Mouse (Mus musculus) gastrocnemius, adult 2 months (tissue): Measurements from ENCODE around the gene Ttc37. TPM values are rescaled to one million over a fixed set of nuclear protein-coding genes. Genes with fewer than 3 reads are reported as not detected.

Experiments
- DNase-seq: peaks from one replicate; pipeline ENCODE4 v3.0.0; 2022
- H3K27ac ChIP-seq: fragments of 200-600 bp; 2 replicates; pipeline ENCODE4 v1.8.1; 2022; ENCODE audit warnings: mild to moderate bottlenecking
- H3K4me3 ChIP-seq: fragments of 200-600 bp; 2 replicates; pipeline ENCODE4 v1.8.1; 2022; ENCODE audit warnings: mild to moderate bottlenecking, moderate library complexity
- CTCF ChIP-seq: fragments of 200-600 bp; IDR thresholded peaks from 2 replicates; pipeline ENCODE4 v1.8.1; 2022; ENCODE audit warnings: antibody characterized with exemption, mild to moderate bottlenecking, moderate library complexity
- intact Hi-C: fragments of 180-260 bp; cut with DNase I; formaldehyde crosslinking; loops from one replicate; pipeline ENCODE4 v1.15.1; 2025
- long read RNA-seq, 2 experiments: library from polyadenylated mRNA; stranded (forward); transcript quantifications; one replicate each; pipeline ENCODE4 v2.0.0; 2021
- total RNA-seq, 2 experiments: library from RNA; stranded (reverse); gene quantifications; 2 replicates each; pipeline ENCODE4 v1.2.3; 2021

The Ttc37 gene
- total RNA-seq, result 10 to 100 TPM; 12.8 to 16.7 TPM
- long read RNA-seq, experiment 1, full-length matches to known transcripts, result 9 of 16 reads
- long read RNA-seq, experiment 1, partial matches to known transcripts, result 2 of 16 reads
- long read RNA-seq, experiment 1, other reads (novel, unspliced or antisense), result 5 of 16 reads
- long read RNA-seq, experiment 2, full-length matches to known transcripts, result 10 of 14 reads
- long read RNA-seq, experiment 2, partial matches to known transcripts, result 3 of 14 reads
- long read RNA-seq, experiment 2, other reads (novel, unspliced or antisense), result 1 of 14 reads

DNA sequence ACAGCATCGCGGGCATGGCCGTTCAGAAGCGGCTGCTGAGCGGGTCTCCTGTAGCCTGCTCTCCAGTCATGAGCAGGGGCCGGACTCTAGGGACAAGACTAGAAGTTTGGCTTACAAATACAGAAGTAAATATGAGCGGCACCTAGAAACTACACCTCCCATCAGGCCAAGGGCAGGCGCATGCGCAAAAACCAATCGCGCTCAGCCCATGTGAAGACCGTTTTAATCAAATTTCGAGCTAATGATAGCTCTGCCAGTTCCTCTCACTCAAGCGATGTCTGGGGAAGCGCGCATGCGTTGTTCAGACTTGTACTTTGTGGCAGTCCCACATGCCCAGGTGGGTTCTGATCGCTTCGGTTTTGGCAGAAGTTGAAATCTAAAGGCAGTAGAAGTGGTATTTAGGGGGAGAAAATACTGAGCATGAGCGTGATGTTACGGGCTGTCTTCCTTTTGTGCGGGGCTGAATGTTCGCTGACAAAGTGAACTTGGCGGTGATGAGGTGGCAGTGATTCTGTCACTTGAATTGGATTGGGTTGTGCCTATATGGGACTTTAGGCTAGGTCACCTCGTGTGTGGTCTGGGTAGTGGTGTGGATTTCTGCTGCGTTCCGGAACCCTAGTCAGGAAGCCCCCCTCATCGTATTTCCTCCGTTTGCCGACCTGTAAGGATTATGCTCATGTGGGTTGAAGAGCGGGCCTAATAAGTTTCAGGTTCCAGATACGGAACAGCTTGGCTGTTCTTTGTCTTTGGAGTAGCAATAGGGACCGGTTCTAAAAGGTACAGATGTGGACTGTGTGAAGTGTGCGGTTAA is at the start of gene Ttc37, which contains the start of gene Arsk:
Gene Ttc37, plus strand, starts transcription at position 242 of the 811 bp plus-strand sequence.
Gene Arsk, minus strand, starts transcription at position 168 of the 811 bp plus-strand sequence.
- Histone ChIP-seq H3K27ac (peak within 1 kb of the TSS; percentile 94), H3K4me3 (peak within 1 kb of the TSS; percentile 83)
- peak; percentile 97 for DNase-seq
- TF ChIP-seq CTCF, result no peak
- intact Hi-C loops, result loop anchor here (2.0 kb wide), 2 partner anchors 80 to 156 kb away; partner anchors contain the start of genes Rfesd and Rhobtb3

DNA sequence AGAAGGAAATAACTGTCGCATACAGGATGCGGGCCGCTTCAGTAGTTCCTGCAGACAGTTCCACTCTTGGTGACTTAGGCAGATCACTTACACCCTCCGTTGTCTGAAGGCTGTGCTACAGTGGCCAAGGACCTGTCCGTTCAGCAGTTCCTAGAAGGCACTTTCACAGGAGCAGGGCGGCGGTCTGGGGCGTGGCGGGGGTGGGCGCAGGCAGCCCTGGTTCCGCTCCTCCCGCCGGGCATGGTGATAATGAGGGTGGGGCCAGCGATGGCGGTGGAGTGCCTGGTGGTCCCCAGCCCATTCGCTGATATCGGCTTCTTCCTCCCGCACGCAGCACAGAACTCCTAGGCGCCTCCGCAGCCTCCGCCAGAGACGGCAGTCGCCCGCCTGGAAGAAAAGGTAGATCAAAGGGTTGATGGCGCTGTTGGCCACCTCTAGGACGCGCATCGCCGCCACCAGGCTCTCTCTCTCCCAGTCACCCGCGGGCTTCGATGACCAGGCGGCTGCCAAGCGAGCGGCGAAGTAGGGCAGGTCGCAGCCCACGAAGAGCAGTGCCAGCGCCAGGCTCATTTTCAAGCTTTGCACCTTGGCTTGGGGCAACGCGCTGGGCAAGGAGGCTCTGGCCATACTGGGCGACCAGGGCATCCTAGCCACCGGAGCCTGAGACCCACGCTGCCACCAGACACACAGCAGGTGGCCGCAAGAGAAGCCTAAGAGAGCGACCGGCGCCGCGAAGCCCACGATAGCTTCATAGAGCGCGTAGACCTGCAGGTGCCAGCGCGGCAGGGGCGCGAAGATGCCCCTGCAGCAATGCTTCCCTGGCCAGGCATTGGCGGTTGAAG is 42.9 kb upstream of the Ttc37 start:
- peak; percentile 42 for DNase-seq
- Histone ChIP-seq H3K4me3 (peak overlapping the region; percentile 70), H3K27ac (no peak overlapping the region)
- intact Hi-C loops, result no loop called here
- TF ChIP-seq CTCF, result no peak

DNA sequence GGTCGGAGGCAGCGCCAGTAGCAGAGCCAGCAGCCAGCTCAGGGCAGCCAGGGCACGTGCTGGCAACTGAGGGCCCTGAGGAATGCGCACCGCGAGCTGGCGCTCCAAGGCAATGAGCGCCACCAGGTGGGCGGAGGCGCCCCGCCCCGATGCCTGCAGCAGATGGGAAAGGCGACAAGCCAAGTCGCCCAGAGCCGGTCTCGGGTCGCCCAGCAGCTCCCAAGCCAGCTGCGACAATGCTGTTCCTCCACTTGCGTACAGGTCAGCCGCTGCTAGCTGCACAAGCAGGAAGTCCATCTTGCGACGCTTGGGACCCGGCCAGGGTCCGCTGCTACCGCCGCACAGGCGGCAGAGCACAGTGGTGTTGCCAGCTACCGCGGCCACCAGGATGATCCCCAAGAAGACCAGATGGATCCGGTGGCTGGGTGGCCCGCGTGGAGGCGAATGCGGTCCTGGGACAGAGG is 42.2 kb upstream of the Ttc37 start:
- TF ChIP-seq CTCF, result peak; percentile 59
- Histone ChIP-seq H3K27ac (no peak overlapping the region), H3K4me3 (peak overlapping the region; percentile 70)
- peak; percentile 67 for DNase-seq
- intact Hi-C loops, result no loop called here

DNA sequence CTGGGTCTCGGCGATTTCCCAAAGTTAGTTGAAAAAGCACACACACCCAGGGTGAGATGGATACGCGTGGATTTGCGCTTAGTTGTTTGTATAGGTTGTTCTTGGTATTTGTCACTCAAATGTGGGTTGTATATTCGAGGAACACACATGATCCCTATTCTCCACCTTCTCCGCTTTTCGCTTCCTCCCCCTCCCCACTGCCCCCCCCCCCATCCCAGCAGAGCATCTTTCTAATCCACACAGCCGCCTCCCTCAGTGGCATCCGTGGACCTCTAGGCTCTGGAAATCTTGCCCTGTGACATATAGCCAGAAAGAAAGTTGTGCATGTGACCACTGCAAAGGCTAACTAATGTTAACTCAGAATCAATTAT is 41.7 kb upstream of the Ttc37 start, which contains the start of gene Gpr150:
Gene Gpr150, minus strand, starts transcription at position 101 of the 371 bp plus-strand sequence.
- TF ChIP-seq CTCF, result no peak
- intact Hi-C loops, result no loop called here
- peak within 1 kb of the TSS; percentile 70 for H3K4me3 ChIP-seq
- DNase-seq, result no peak
- no peak within 1 kb of the TSS for H3K27ac ChIP-seq

DNA sequence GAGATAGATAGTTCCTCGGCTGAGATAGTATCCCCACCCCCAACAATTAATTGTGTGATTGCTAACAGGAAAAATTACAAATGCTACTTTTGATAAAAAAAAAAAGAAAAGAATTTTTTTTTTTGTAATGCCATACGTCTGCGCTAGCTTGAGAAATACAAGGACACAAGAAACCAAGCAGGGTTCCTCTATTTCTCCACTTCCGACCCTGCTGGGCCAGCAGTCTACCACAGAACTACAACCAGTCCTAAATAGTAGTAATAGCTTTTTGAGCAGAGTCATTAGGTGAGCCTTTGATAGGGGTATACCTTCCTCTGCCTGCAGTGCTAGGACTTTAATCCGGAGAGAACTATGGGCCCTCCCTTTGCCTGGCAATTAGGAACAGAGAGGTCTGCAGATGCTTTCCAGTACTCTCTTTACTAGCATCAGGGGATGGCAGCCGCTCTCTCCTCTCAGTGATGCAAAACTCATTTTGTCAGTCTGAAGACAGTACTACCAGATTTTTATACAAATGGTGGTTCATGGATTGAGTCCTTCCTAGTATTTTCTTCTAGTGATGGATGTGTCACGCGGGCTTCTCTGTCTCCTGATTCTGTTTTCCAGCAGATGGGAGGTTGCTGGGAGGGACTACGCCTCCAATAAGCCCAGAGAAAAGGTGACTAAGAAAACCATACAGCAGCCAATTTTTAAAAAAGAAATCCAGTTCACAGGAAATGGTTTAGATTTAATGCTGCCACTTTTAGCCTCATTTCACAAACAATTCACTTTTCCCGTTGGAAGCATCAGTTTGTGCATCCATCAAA is 41.1 kb upstream of the Ttc37 start:
- TF ChIP-seq CTCF, result no peak
- no peak overlapping the region for H3K4me3 ChIP-seq
- H3K27ac ChIP-seq, result no peak overlapping the region
- DNase-seq, result no peak
- intact Hi-C loops, result no loop called here

DNA sequence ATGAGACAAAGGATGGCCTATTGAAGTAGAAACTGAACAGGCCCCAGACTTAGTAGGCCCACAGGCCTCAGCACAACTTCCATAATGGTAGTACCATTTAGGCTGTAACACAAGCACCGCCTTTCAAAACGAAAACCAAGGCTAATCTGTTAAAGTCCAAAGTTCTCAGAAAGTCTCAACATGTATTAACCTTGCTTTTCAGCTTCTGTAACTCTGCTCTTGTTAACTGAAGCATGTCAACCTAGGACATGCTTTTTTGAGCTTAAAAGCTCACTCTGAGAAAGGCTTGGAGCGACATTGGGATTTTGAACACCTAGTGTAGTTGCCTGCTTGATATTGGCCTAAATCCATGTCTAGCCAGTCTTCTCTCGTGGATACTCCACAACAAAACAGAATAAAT is 38.9 kb upstream of the Ttc37 start:
- TF ChIP-seq CTCF, result no peak
- Histone ChIP-seq H3K4me3 (no peak overlapping the region), H3K27ac (no peak overlapping the region)
- intact Hi-C loops, result no loop called here
- no peak for DNase-seq

DNA sequence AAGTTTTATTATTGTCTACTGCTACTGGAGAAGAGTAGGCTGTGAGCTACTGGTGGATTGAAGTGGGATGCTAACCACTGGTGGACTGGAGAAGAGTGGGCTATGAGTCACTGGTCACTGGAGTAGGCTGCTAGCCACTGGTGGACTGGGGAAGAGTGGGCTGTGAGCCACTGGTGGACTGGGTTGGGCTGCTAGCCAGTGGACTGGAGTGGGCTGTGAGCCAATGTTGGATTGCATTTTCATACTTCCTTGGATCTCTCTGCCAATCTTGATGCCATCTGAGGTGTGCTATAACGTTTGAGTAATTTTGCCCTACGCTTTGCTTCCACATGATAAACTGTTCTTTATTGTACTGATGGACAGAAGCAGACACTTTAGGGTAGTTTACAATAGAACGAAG is 36.4 kb upstream of the Ttc37 start:
- intact Hi-C loops, result no loop called here
- H3K27ac ChIP-seq, result no peak overlapping the region
- no peak for DNase-seq
- TF ChIP-seq CTCF, result no peak
- H3K4me3 ChIP-seq, result no peak overlapping the region

DNA sequence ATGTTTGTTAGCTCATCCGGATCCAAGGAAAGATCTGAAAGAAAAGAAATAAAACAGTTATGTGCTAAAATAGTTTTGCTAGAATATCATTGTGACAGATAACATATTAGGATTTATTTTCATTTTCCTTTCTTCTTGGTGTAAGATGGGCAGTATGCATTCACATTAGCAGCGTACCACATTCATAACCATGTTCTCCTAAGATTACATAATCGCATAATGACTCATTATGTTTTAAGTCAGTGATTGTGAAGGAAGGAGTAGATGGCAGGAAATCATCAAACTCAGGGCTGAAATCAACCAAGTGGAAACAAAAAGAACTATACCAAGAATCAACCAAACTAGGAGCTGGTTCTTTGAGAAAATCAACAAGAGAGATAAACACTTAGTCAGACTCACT is 36.0 kb upstream of the Ttc37 start:
- TF ChIP-seq CTCF, result no peak
- intact Hi-C loops, result no loop called here
- no peak for DNase-seq
- Histone ChIP-seq H3K4me3 (no peak overlapping the region), H3K27ac (no peak overlapping the region)

DNA sequence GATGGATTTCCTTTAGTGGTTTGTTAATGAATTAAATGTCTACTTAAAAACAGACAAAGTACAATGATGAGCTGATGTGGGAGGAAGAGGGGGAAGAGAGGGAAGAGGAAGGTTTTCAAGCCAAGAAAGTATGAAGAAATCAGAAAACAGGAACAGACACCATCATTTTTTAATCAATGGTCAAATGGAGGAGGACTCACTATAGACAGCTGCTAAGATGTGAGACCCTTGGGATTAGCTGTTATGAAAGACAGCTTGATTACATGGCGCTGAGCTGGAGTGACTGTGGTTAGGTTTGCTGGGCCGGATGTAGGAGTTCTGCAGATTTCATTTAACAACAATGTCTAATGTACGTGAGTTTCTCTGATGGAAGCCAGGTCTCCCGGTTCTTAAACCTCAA is 35.0 kb upstream of the Ttc37 start:
- intact Hi-C loops, result no loop called here
- H3K4me3 ChIP-seq, result no peak overlapping the region
- no peak for TF ChIP-seq CTCF
- no peak for DNase-seq
- H3K27ac ChIP-seq, result no peak overlapping the region

DNA sequence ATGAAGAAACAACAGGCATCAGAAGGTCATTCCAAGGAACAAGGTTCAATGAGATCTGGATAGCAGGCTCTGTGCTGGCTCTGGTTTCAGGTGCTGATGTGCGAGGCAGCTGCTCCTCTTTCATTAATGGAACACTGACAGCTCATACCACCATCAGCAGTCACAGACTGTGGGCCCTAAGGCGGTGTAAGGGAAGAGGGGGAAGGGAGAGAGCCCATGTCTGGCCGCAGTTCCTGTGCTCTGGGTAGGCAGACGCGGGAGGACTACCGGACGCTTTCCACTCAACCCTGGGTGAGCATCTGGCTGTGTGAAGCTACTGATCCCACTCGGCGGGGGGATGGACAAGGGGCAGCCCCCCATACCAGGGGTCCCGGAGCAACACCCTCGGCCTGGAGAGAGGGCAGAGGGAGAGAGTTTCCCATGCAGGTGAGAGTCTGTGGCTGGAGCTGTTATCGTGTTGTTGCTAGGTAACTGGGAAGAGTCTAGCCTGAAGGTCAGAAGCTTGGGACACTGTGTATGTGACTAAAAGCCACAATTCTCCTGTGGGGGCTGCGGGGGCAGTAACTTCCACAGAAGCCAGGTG is 34.1 kb upstream of the Ttc37 start:
- intact Hi-C loops, result no loop called here
- Histone ChIP-seq H3K27ac (no peak overlapping the region), H3K4me3 (no peak overlapping the region)
- no peak for DNase-seq
- TF ChIP-seq CTCF, result no peak

DNA sequence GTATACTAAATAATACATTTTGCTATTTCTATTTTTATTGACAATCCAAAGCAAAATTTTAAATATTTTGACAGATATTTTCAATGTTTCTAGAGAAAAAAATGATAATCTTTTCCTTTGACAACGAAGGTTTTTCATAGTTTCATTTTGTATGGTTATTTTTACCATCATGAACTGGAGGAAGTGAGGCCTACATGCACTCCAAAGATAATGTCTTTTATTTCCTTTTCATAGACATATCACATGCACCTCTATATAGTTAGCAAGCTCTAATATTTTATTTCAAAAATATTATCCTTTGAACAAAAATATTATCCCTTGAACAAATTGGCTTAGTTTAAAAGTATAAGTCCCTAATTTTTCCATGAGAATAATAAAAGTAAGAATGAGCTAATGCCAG is 24.2 kb upstream of the Ttc37 start:
- intact Hi-C loops, result no loop called here
- no peak for TF ChIP-seq CTCF
- Histone ChIP-seq H3K27ac (no peak overlapping the region), H3K4me3 (no peak overlapping the region)
- DNase-seq, result no peak
